Mouse (Mus musculus) CH12.LX (cell line): Measurements from ENCODE around the gene Taf4. TPM values are rescaled to one million over a fixed set of nuclear protein-coding genes. Genes with fewer than 3 reads are reported as not detected.

Experiments
- DNase-seq: peaks from one replicate; pipeline ENCODE4 v3.0.0-alpha.2; 2013; ENCODE audit errors: extremely low read depth
- H3K27ac ChIP-seq: 2 replicates; pipeline ENCODE4 v1.5.1; 2012; ENCODE audit warnings: low read depth, mild to moderate bottlenecking, control low read depth, moderate library complexity; ENCODE audit not compliant: insufficient read depth
- H3K27me3 ChIP-seq: replicated peaks from 2 replicates; pipeline ENCODE3; 2012; ENCODE audit warnings: inconsistent platforms
- H3K36me3 ChIP-seq, 2 experiments: replicated peaks in 1 of 2; 2 replicates each; pipeline versions ENCODE3 to v1.6.1; 2012; ENCODE audit warnings: inconsistent platforms in 1 of 2, low read length in 1 of 2, mild to moderate bottlenecking in 1 of 2, mixed read lengths in 1 of 2, moderate library complexity in 1 of 2; ENCODE audit not compliant: control insufficient read depth in 1 of 2, insufficient read depth in 1 of 2
- H3K4me1 ChIP-seq, 2 experiments: 2 replicates each; pipeline ENCODE4 v1.6.1; 2012; ENCODE audit warnings: inconsistent platforms in 1 of 2, moderate library complexity in 1 of 2; ENCODE audit not compliant: insufficient read depth in 2 of 2, control insufficient read depth in 1 of 2
- H3K4me2 ChIP-seq: 2 replicates; pipeline ENCODE4 v1.6.1; 2012; ENCODE audit warnings: low read depth, mild to moderate bottlenecking, control low read depth; ENCODE audit not compliant: poor library complexity, insufficient read depth, severe bottlenecking
- H3K4me3 ChIP-seq, 3 experiments: fragments of 150-350 bp in 1 of 3; sonication (generic) in 1 of 3; replicated peaks in 1 of 3; 2 replicates each; pipeline versions ENCODE3 to v1.5.1; 2011 to 2012; ENCODE audit warnings: low read depth in 2 of 3, low read length in 2 of 3, mild to moderate bottlenecking in 2 of 3, moderate library complexity in 2 of 3, control low read depth in 1 of 3, improper control_type of control experiment in 1 of 3, inconsistent platforms in 1 of 3, mixed read lengths in 1 of 3; ENCODE audit not compliant: poor library complexity in 1 of 3
- H3K79me2 ChIP-seq: replicated peaks from 2 replicates; pipeline ENCODE4 v1.6.1; 2012; ENCODE audit warnings: mild to moderate bottlenecking, moderate library complexity; ENCODE audit not compliant: control insufficient read depth, poor library complexity, insufficient read depth, severe bottlenecking; ENCODE audit errors: extremely low read depth
- H3K9ac ChIP-seq: 2 replicates; pipeline ENCODE4 v1.6.1; 2012; ENCODE audit warnings: low read depth, mild to moderate bottlenecking, control low read depth, moderate library complexity; ENCODE audit not compliant: insufficient read depth
- H3K9me3 ChIP-seq: replicated peaks from 2 replicates; pipeline ENCODE3; 2012; ENCODE audit warnings: low read length, inconsistent platforms, mixed read lengths
- CHD2 ChIP-seq: IDR thresholded peaks from 2 replicates; pipeline ENCODE4 v1.6.1; 2011; ENCODE audit warnings: low read length, improper control_type of control experiment
- CTCF ChIP-seq, 2 experiments: IDR thresholded peaks in 1 of 2; conservative IDR thresholded peaks in 1 of 2; 2 replicates each; pipeline ENCODE4 v1.5.1; 2011 to 2012; ENCODE audit warnings: low read depth in 2 of 2, low read length in 2 of 2, improper control_type of control experiment in 1 of 2, inconsistent platforms in 1 of 2, mild to moderate bottlenecking in 1 of 2, moderate library complexity in 1 of 2
- E2F4 ChIP-seq: IDR thresholded peaks from 2 replicates; pipeline ENCODE4 v1.6.1; 2011; ENCODE audit warnings: low read depth, low read length, improper control_type of control experiment; ENCODE audit not compliant: insufficient replicate concordance
- ELF1 ChIP-seq: IDR thresholded peaks from 2 replicates; pipeline ENCODE4 v1.6.1; 2014; ENCODE audit warnings: low read depth, mild to moderate bottlenecking, inconsistent platforms, low read length, improper control_type of control experiment
- EP300 ChIP-seq: IDR thresholded peaks from 2 replicates; pipeline ENCODE4 v1.6.1; 2011; ENCODE audit warnings: low read length, improper control_type of control experiment
- ETS1 ChIP-seq: conservative IDR thresholded peaks from 2 replicates; pipeline ENCODE4 v1.6.1; 2012; ENCODE audit warnings: low read depth, mild to moderate bottlenecking, inconsistent platforms, low read length, improper control_type of control experiment, moderate library complexity
- IRF4 ChIP-seq: IDR thresholded peaks from 2 replicates; pipeline ENCODE4 v1.6.1; 2014; ENCODE audit warnings: low read depth, mild to moderate bottlenecking, inconsistent platforms, low read length, improper control_type of control experiment
- JUND ChIP-seq: conservative IDR thresholded peaks from 2 replicates; pipeline ENCODE4 v1.6.1; 2011; ENCODE audit warnings: low read depth, low read length, improper control_type of control experiment
- KAT2A ChIP-seq: IDR thresholded peaks from 2 replicates; pipeline ENCODE4 v1.6.1; 2012; ENCODE audit warnings: low read length, improper control_type of control experiment, inconsistent platforms; ENCODE audit not compliant: insufficient replicate concordance
- MAZ ChIP-seq: IDR thresholded peaks from 2 replicates; pipeline ENCODE4 v1.6.1; 2012; ENCODE audit warnings: low read depth, mild to moderate bottlenecking, inconsistent platforms, low read length, improper control_type of control experiment, moderate library complexity
- MEF2A ChIP-seq: IDR thresholded peaks from 2 replicates; pipeline ENCODE4 v1.6.1; 2014; ENCODE audit warnings: low read depth, mild to moderate bottlenecking, inconsistent platforms, low read length, improper control_type of control experiment, borderline replicate concordance
- NELFE ChIP-seq: IDR thresholded peaks from 2 replicates; pipeline ENCODE4 v1.6.1; 2011; ENCODE audit warnings: low read depth, low read length, improper control_type of control experiment
- NRF1 ChIP-seq: IDR thresholded peaks from 2 replicates; pipeline ENCODE4 v1.6.1; 2014; ENCODE audit warnings: low read depth, mild to moderate bottlenecking, inconsistent platforms, low read length, improper control_type of control experiment, moderate library complexity
- PAX5 ChIP-seq: IDR thresholded peaks from 2 replicates; pipeline ENCODE4 v1.6.1; 2012; ENCODE audit warnings: low read length, inconsistent platforms, mixed read lengths
- RAD21 ChIP-seq: IDR thresholded peaks from 2 replicates; pipeline ENCODE4 v1.6.1; 2011; ENCODE audit warnings: low read depth, mild to moderate bottlenecking, low read length, improper control_type of control experiment, moderate library complexity
- SMC3 ChIP-seq: IDR thresholded peaks from 2 replicates; pipeline ENCODE4 v1.6.1; 2011; ENCODE audit warnings: low read depth, low read length, improper control_type of control experiment
- TBP ChIP-seq: conservative IDR thresholded peaks from 2 replicates; pipeline ENCODE4 v1.6.1; 2011; ENCODE audit warnings: low read depth, low read length, improper control_type of control experiment
- TCF12 ChIP-seq: IDR thresholded peaks from 2 replicates; pipeline ENCODE4 v1.6.1; 2014; ENCODE audit warnings: low read depth, mild to moderate bottlenecking, inconsistent platforms, low read length, improper control_type of control experiment
- USF2 ChIP-seq: conservative IDR thresholded peaks from 2 replicates; pipeline ENCODE4 v1.6.1; 2011; ENCODE audit warnings: low read depth, low read length, improper control_type of control experiment
- ZKSCAN1 ChIP-seq: IDR thresholded peaks from 2 replicates; pipeline ENCODE4 v1.6.1; 2012; ENCODE audit warnings: low read depth, inconsistent platforms, low read length, improper control_type of control experiment, borderline replicate concordance
- ZMIZ1 ChIP-seq: IDR thresholded peaks from 2 replicates; pipeline ENCODE4 v1.6.1; 2012; ENCODE audit warnings: low read depth, mild to moderate bottlenecking, inconsistent platforms, low read length, improper control_type of control experiment
- ZNF384 ChIP-seq: IDR thresholded peaks from 2 replicates; pipeline ENCODE4 v1.6.1; 2012; ENCODE audit warnings: low read depth, low read length, improper control_type of control experiment, inconsistent platforms
- dilution Hi-C: fragments of 300-500 bp; cut with MboI; formaldehyde crosslinking; loops from 2 replicates; pipeline ENCODE4 v1.14.3; 2020; ENCODE audit warnings: low sequenced_read_pairs; ENCODE audit not compliant: extremely low pct_unique_long_range_greater_than_20kb, extremely low pct_ligation_motif_present
- in situ Hi-C: fragments of 300-500 bp; cut with MboI; formaldehyde crosslinking; loops from 3 replicates; pipeline ENCODE4 v1.14.3; 2019; ENCODE audit warnings: low sequenced_read_pairs, low pct_ligation_motif_present, low pct_unique_long_range_greater_than_20kb, mixed read lengths
- polyA plus RNA-seq: library from polyadenylated mRNA; unstranded; fragments of >175 nt; gene quantifications from 2 replicates; pipeline ENCODE4 v1.2.1, GENCODE M21; 2012; ENCODE audit warnings: low read depth; ENCODE audit not compliant: insufficient read length
- total RNA-seq, 2 experiments: library from RNA; depleted of rRNA; stranded (reverse); fragments of 300-350 nt in 1 of 2; fragments of >200 nt in 1 of 2; gene quantifications; 2 replicates each; pipeline ENCODE4 v1.2.3; 2012 to 2014

The Taf4 gene
- total and polyA plus RNA-seq, 3 experiments = 3.0 to 14.5 (median 5.5) TPM

GRCm38 (mm10) chr2:179960327-179960726, 16.1 kb downstream of the Taf4 start:
- Histone ChIP-seq H3K79me2 (peaks cover 20% of the 10 kb centered on the region), H3K4me1 (peaks cover 7 to 62% of the 10 kb centered on the region in 2 experiments; a peak in 3 of 4 replicates), H3K36me3 (peaks cover 0 to 6% of the 10 kb centered on the region in 2 experiments), H3K4me2 (no peak overlapping the region), H3K4me3 (no peak overlapping the region)
- dilution Hi-C loops (no loop called here), in situ Hi-C loops (no loop called here)
- no peak for DNase-seq
- TF ChIP-seq IRF4 (no peak), E2F4 (no peak), TBP (no peak), ZMIZ1 (no peak), MAZ (no peak), USF2 (no peak), MEF2A (no peak), ETS1 (no peak), CTCF (conservative IDR thresholded peaks at IDR 0.05 in 1 of 2, IDR thresholded peaks at IDR 0.05 in 1 of 2; ENCODE audit: low read depth in 2 of 2, low read length in 2 of 2) (no peak), CHD2 (no peak), NRF1 (no peak), KAT2A (no peak), TCF12 (no peak), JUND (no peak), ZNF384 (no peak), ELF1 (no peak), EP300 (no peak), NELFE (no peak), PAX5 (no peak), ZKSCAN1 (no peak)
- TF ChIP-seq, all 38 proteins: peak for 0
- no peaks in the 10 kb centered on the region for H3K27me3 ChIP-seq
- no peak overlapping the region for H3K9ac ChIP-seq
- H3K27ac ChIP-seq = no peak overlapping the region
- no peaks in the 10 kb centered on the region for H3K9me3 ChIP-seq

DNA sequence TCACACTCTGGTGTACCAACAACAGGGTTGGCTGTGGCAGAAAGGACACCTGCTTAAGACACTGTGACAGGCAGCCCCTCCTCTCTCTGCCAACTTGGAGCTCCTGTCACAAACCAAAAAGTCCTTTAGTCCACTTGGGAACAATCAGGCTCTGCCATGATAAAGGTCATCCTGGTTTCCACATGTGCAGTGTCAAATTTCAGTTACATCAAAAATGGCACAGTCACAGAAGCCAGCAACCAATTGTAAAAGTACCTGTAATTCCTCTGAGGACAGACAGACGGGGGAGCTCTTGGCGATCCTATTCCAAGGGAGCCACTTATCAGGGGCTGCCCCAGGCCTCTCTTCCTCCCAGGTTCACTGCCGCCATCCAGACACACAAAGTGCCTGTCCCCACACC, 17.1 kb downstream of the Taf4 start:
- peak; percentile 4 for TF ChIP-seq RAD21
- TF ChIP-seq E2F4 = no peak
- TF ChIP-seq CTCF (conservative IDR thresholded peaks at IDR 0.05 in 1 of 2, IDR thresholded peaks at IDR 0.05 in 1 of 2; ENCODE audit: low read depth in 2 of 2, low read length in 2 of 2) = peak in 1 of 2 experiments; percentile 23; a peak in 2 of 4 replicates
- TF ChIP-seq SMC3 = no peak
- Histone ChIP-seq H3K36me3 (peaks cover 0 to 6% of the 10 kb centered on the region in 2 experiments), H3K4me1 (peaks cover 3 to 58% of the 10 kb centered on the region in 2 experiments; a peak in 3 of 4 replicates), H3K27ac (no peak overlapping the region), H3K4me3 (no peak overlapping the region), H3K9me3 (no peaks in the 10 kb centered on the region), H3K4me2 (no peak overlapping the region), H3K79me2 (peaks cover 15% of the 10 kb centered on the region), H3K27me3 (no peaks in the 10 kb centered on the region), H3K9ac (no peak overlapping the region)
- dilution Hi-C loops = no loop called here
- DNase-seq = no peak
- in situ Hi-C loops = no loop called here
